Mouse (Mus musculus) gastrocnemius, postnatal 4 days (tissue): ENCODE results near the gene Epb41. TPM values are rescaled to one million over a fixed set of nuclear protein-coding genes. Genes with fewer than 3 reads are reported as not detected.

ENCODE experiments used
- DNase-seq, 2 experiments: peaks; one replicate each; pipeline ENCODE4 v3.0.0; 2021 to 2022; ENCODE audit warnings: low spot score in 2 of 2, mixed read lengths in 2 of 2
- total RNA-seq, 2 experiments: library from RNA; stranded (reverse); gene quantifications; 2 replicates each; pipeline ENCODE4 v1.2.3; 2021

The Epb41 gene
- total RNA-seq, 2 experiments from 2014 or later = 35.5 to 43.1 TPM

DNA sequence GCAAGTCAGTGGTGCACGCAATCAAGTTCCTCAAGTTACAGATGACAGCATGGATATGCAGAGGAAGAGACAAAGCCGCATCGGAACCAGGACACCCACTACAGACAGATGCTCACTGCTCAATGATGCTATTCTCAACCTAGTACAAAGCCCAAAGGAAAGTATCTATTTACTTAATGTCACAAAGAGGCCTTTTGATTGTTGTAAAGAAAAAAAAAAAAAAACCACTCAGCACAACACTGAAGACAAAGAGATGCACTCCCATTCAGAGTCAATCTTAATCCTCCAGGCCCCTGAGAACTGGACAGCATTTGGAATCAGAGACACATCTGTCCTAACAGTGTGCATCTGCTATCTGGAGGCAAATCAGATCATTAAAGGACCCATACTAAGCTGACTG, 63.5 kb downstream of the Epb41 start:
- no peak for DNase-seq

DNA sequence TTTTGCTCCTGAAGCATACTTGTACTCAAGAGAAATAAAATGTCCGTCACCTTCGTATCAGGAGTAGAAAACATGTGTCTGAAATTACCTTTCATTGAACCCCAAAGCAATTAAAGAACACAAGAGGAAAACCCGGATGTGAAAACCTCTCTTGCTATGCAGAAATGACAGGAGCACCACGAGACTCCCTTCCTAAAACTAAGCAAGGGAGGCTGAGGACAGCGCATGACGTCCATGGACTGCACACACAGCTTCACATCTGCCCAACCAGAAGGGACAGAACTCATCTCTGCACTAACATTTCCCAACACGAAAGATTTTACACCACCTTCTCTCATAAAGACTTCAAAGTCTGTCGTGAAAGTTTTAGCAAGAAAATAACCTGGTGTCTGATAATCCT, 64.7 kb downstream of the Epb41 start:
- no peak for DNase-seq

DNA sequence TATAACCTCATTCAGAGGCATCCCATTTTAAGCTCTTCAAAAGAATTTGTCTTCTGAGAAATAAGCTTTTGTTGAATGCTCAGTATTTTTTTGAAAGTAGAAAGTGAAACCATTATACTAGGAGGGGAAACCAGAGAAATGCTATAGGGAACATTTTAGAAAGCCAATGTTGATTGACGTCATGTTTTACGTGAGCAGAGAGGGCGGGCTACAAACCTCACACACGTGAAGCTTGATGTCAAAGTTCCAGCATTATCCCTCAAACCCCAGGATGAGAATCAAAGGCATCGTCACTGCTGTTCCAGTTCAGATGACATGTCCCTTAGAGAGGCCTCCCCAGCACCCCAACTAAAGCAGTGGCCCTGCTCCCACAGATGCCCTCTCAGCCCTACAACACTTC, 66.9 kb downstream of the Epb41 start:
- DNase-seq = no peak

DNA sequence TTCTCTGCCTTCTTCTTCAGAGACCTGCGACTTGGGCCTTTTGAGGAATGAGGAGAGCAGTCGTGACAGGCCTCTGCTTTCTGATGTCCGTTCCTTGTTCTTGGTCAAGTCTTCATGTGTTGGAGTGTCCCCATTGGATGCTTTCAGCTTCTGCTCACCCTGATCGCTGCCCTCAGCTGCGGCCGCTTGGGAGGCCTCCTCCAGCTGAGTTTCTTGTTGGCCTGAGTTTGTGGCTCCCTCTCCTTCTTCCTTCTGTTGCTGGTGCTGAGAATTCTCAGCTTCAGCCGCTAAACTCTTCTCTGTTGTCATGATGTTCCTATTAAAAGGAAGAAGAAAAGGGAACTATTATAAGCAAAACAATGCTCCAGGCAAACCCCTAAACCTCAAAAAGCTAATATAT, 68.0 kb downstream of the Epb41 start:
- no peak for DNase-seq

DNA sequence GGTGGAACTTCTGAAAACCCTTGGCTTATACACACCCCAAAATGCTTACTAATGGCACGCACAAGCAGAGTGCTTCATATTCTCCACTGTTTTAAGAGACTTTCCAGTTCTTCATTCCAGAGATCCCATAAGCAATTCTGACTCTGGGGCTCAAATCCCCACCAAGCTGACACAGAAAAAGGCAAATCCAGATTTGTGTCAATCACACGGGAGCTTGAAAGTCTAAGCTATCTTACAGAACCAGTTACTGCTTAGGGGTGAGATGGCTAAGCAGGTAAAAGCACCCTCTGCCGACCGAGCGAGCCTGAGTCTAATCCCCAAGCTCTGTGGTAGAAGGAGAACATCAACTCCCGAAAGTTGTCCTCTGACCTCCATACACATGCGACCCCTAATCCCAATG, 76.5 kb downstream of the Epb41 start:
- no peak for DNase-seq

DNA sequence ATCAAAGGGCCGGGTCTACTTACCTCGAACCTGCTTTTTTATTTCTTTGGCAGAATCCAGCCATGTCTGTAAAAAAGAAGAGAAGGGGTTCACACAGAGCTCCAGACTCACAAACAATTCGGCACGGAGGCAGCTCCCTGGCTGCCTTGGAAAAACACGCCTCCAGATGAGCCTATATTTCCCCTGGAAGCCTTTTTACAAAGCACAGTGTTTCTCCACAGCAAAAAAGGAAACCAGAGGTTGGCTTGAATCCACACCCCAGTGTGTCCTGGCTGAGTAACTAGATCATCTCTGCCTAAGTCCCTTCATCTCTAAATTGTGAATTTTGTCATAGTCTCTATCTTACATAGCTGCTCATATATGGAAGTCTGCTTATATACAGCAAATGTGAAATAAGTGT, 77.6 kb downstream of the Epb41 start:
- DNase-seq = no peak

DNA sequence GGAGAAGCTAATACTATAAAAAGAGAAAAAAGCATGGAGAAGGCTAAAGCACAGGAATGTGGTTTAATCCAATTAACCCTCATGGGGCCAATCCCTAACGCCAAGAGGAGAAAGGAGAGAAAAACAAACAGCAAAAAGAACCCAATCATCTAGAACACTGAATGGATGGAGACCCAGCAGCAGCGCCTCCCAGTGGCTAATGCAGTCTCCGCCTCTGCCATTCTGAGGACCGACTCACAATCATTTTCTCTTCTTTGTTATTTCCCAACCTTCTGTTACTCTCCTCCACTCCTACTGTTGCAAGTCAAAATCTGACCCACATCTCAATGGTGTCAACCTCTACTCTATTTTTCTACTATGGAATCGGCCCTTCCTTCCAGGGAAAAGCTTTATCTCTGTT, 78.1 kb downstream of the Epb41 start:
- DNase-seq = peak in 1 of 2 experiments; percentile 18

DNA sequence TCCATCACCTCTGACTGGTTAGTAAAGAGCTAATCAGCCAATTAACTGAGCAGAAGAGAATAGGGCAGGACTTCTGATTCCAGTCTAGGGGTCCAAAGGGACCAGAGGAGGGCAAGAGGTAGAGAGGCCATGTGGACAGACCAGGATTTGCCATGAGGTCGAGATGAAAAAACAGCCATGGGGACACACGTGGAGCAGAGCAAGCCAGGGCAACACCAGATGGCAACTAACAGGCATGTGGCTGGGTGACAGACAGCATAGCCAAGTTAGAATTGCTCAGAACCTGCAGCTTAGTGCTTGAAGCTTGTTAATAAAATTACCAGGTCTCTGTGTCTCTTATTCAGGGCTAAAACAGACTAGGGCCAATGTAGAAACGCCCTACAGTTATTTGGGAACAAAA, 81.3 kb downstream of the Epb41 start:
- DNase-seq = no peak

DNA sequence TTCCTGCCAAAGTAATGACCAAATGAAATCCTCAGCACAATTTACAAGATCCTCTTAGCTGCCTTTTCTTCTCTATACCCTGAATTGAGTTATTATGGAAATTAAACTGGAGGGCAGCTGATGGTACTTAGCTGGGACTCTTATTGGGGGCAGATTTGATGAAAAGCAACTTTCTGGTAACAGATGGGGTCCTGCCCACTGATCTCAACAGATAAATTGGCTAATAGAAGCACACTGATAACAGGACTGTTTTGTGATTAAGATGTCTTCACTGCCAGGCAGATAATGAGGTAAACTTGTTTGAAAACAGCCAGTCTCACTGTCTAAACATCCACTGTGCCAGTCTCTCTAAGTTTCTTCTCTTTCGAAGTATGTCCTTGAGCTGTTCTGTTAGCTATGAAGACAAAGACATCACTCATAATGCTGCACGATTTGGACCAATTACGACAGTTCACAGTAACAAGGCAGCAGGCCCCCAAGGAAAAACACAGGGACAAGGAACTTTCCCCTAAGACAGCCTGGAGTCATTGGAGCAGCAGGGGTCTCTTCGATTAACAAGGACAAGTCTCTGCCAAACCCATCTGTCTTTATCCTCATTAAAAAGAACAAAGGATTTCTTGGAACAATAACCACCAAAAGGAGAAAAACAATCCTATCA, 92.1 kb downstream of the Epb41 start:
- no peak for DNase-seq

DNA sequence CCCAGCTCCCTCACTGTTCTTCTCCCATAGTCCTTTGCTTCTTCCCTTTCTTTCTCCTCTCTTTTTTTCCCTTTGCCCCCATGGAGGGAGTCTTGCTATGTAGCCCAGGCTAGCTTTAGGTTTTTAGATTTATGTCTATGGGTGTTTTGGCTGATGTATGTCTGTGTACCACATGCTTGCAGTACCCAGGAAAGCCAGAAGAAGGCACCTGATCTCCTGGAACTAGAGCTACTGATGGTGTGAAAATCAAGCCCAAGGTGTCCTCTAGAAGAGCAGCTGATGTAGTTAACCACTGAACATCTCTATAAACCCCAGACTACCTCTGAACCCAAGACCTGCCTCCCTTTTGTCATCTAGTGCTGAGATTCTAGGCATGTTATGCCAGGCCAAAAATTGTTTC, 93.4 kb downstream of the Epb41 start:
- no peak for DNase-seq

DNA sequence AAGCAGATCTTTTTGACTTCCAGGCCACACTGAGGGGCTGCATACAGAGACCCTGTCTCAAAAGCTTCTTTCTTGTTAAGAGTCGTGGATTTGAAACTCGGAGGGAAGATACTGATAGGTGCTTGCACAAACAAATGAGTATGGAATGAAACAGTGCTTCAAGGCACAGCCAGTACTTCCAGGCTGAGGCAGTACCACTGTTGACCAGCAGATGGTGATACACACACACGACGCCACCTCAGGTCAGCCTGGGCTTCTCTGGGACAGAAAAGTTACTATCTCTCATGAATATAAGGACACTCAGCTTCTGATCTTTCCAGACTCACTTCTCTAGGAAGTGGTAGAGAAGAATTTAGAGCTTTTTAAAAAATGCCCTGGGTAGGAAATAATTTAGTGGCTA, 97.9 kb downstream of the Epb41 start:
- peak; percentile 57 to 72 for DNase-seq

DNA sequence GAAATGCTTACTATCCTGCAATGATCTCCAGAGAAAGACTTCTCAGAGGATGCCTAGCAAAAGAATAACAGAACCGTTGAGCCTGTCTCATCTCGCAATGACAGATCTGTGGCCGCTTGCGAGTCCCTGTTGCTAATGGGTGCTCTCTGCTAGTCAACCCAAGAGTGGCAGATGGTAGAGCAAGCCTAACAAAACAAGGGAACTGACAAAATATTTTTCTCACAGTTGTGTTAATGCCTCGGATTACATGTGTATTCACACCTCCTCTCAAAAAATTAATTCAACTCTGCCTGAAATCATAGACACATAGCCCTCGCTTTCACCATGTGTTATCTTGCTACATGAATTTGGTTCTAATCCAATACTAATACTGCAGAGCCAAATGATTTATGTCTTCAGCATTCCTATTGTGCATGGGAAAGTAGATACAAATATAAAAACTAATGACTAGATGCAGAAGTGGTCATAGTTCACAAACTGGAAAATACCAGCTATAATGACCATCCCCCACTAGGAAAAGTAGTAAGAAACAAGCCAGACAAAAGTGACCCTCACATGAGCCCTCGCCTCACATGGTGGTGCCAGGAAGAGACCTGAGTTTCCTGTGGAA, 104.8 kb downstream of the Epb41 start:
- no peak for DNase-seq

DNA sequence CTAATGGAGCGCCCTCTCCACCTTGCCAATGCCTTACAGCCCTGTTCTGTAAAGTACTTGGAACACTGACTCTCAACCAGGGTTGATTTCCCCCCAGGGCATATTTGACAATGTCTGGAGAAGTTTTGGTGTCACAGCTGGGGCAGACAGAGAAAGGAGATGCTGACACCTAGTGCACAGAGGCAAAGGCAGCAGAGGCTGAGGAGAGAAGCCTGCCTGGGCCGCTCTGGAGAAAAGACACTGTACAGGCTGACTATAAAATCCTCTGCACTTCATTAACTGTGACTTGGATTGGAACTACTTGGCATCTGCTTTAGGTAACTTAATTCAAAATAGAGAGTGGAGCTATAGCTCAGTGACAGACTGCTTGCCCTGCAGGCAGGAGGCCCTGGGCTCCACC, 106.2 kb downstream of the Epb41 start:
- no peak for DNase-seq

DNA sequence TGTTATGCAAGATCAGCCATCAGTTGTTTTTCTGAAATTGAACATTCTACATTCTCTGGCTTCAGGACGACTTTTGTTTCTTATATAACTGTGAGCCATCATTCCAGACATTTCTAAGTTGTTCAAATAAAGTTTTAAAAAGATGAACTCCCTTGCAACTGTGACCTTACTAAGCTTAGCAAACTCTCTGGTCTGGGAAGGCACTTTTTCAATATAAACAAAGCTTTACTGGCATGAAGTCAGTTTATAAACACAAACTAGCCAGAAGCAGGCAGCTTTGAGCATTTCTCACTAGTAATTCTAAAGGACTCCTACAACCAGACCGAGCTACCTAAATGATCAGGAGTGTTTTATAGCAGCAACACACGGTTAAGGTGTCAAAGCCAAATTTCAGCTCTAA, 118.0 kb downstream of the Epb41 start:
- no peak for DNase-seq

DNA sequence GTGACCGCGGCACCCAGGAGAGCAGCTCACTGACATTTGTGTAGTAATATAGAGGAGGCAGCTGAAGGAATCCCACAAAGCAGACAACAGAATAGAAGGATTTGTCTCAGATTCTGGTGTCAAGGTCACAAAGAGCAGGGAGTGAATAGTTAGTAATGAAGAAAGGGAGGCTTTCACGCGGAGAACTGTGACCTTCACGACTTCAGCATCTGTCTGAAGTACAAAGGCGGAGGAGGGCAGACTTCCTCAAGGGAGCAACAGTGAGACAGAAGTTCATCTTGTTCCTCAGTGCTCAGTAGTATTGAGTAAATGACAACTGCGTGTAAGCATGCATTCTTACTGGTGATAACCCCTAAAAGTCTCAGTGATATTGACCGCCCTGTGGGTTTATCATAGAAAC, 124.5 kb downstream of the Epb41 start:
- DNase-seq = no peak

DNA sequence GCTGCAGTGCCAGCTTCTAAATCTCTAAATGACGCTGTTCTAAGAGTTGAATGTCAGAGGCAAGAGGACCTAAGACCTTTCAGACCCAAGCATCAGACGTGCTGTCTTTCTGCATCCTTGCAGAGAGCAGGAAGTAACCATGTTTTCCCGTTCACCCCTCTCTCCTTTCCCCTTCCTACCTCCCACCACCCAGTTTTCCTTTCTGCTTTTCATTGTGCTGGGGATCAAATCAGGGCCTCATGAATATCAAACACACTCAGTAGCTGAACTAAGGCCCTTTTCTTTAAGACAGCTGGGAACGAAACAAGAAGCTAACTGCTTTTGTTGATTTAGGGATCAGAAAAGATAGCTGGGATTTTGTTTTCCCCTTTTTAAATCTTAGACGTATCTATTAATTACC, 125.2 kb downstream of the Epb41 start:
- no peak for DNase-seq

DNA sequence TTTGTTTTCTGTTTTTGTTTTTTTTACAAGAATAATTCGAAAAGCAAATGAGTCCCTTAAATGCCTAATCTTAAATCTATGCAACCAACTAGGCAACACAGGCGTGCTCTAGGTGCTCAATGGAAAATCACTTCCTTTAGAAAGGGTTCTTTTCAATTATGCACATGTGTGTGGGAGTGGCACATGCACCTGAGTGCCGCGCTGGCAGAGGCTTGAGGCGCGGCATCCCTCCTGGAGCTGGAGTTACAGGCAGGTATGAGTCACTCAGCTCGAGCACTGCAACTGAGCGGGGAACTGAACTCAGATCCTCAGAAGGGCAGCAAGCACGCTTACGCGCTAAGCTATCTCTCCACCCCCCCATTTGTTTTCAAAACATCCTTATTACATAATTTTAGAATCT, 127.3 kb downstream of the Epb41 start:
- no peak for DNase-seq

DNA sequence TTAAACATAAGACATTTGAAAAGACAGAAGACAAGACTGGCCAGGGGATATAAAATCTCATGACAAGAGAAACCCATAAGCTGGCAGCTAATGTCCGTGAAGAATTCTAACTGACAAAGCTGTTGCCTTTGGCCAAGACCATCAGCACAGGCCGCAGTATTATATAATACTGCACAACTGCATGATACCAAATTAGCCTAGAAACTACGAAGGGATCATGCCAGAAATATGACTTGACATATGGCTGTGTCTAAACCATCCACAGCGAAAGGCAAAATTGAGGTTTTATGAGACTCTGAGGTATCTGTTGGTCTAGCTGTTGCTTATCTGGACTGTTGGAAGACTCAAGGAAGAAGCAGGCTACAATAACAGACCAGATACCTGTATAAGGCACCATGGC, 134.3 kb downstream of the Epb41 start:
- no peak for DNase-seq

DNA sequence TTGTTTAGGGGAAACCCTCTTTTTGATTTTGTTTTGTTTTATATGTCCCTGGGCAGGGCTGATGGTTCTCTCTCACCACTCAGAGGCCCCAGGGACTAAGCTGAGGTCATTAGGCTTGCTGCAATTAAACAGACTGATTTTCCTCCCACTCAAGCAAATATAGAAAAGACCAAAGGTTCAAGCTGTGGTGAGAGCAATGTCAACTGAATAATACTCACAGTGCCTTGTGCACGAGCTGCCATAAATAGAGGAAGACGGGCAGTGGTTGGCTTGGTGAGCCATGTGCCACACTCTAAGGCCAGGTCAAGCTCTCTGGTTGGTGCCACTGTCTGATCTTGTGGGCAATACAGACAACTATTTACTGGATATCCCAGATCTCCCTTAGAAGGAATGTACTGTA, 135.7 kb downstream of the Epb41 start:
- no peak for DNase-seq

DNA sequence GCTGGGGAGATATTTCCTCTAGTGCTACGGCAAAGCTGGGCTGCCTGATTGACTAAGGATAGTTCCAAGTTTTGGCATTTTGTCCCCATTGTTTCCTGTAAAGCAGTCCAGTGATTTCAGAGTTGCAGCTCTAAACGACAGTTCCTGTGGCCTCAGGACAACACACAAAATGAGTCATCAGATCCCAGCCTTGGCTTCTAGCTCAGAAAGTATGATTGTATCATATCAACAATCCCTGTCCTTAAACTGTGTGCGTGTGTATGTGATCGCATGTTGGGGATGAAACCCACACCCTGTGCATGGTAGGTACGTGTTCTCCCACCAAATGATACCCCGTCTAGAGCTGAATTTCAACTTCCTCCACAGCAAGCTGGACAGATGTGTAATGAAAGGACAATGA, 146.0 kb downstream of the Epb41 start:
- DNase-seq = no peak

DNA sequence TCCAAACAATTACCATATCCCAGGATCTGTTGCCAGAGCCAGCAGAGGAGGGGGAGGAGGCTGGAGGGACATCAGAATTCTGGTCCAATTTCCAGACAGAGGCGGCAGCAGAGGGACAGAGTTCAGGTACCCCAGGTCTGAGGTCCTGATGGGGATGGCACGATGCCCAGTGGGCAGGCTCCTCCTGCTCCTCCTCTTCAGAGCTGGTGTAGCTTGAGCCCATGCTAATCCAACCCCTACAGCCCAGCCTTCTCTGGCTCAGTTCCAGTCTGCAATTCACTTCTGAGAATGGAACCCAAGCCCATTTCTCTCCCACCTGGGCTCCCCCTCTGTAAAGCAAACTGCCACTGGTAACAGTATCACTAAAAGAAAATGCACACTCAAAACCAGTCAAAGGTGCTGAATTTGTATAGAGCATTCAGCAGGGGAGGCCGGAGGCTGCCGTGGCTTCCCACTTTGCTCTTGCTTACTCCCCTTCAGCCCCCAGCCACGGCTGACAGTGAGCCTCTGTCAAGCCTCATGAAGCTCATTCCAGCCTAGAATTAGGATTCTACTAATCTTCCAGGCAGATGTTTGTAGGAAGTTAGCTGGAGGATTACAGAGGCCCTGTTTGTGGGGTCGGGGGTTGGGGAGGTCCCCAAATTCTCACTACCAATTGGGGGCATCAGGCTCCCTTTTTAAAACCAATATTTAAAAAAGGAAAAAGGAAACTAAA, 150.9 kb downstream of the Epb41 start:
- DNase-seq = no peak

DNA sequence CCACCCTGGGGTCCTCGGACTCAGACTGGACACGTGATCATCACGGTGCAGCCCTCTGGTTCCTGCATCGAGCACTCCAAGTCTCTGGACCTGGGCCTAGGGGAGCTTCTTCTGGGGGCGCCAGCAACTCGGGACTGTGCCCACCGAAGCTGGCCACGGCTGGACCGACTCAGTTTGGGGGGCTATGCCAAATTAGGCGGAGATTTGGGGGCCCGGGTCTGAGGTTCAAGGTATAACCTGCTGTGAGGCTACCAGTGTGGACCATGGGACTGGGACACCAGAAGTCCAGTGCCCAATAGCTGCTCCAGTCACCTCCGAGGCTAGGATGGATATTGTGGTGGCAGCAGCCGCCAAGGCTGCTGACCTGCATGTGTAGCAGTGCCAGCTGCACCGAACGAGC, 152.7 kb downstream of the Epb41 start:
- DNase-seq = no peak
